Mouse (Mus musculus) naive thymus-derived CD4-positive, alpha-beta T cell, adult 2 months (primary cell): Measurements from ENCODE around the gene Efemp1.

Experiments
- DNase-seq: peaks from one replicate; pipeline ENCODE4 v3.0.0-alpha.2; 2011; ENCODE audit warnings: low read depth

Efemp1 gene

GRCm38 (mm10) chr11:28853102-28853800, at the start of gene Efemp1:
Gene Efemp1, plus strand, starts transcription at chr11:28853204.
- DNase-seq, result no peak

GRCm38 (mm10) chr11:28808685-28809084, 44.3 kb upstream of the Efemp1 start:
- DNase-seq, result no peak

DNA sequence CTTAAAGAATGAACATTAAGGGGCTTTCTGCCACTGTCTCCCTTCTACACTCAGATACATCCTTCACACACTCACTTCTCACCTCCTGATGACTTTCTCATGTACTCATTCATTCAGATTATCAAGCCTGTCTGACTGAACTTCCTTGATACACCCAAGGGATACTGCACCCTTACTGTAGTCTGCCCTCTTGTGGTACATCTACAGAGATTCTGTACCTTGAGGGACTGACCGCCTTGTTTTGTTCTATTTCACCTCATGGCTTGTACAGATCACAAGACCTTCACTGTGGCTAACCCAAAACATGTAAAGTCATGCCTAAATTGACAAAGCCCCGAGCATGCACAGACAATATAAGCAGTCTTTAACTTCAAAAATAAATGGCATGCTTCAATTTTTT, 41.1 kb upstream of the Efemp1 start:
- DNase-seq, result no peak

- DNase-seq, result no peak
Measured at GRCm38 (mm10) chr11:28812564-28812963, 40.4 kb upstream of the Efemp1 start.

GRCm38 (mm10) chr11:28817405-28817804, 35.6 kb upstream of the Efemp1 start:
- no peak for DNase-seq

DNA sequence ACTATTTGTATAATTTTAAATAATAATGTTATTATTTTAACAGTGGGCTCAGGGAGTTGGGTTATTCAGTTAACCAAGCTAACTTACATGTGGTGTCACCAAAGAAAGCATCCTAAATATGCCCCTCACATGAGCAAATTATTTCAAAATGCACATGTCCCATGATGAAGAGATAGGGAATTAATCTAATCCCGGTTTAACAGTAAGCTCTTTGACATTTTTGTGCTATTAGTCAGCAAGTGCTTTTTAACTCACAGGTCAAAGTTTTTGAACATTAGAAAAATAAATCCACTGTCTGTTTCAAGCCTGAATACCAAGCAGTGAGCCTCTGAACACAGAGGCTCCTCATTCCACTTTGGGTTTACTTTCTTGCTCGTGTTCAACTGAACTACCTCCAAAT, 26.1 kb upstream of the Efemp1 start:
- DNase-seq, result no peak

DNA sequence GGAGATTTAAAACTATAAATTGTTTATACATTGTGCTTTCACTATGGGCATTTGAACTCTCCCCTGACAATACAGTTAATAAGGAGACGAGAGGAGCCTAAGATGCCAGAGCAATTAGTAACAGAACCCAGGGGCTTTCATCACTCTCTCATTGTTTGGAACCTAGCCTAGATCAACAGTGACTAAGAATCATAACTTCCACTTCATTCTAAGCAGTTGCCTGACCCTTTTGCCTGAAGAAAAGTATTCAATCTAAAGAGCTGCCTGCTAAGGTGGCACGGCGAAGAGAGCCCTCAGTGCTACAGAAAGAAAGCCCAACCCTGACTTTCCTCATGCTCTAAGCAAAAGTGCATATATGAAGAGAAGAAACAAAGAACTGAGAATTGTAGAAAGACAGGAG, 19.2 kb upstream of the Efemp1 start:
- DNase-seq, result no peak

DNA sequence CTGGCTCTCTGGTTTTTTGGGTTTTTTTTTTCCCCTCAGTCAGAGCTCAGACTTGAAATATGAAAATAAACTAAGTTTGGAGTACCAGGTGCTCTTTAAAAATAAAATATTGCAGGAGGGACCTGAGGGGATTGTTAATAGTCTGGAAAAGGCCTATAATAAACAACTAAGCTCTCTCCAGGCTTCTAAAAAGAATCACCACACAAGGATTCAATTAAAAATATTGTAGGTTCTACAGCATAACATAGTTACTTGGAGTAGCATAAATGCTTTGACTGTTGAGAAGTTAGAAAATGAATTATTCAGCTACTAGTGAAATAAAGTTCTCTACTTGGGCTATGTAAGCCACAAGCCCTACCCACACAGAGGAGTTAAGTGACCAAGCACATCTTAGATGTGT, 17.9 kb upstream of the Efemp1 start:
- DNase-seq, result no peak

DNA sequence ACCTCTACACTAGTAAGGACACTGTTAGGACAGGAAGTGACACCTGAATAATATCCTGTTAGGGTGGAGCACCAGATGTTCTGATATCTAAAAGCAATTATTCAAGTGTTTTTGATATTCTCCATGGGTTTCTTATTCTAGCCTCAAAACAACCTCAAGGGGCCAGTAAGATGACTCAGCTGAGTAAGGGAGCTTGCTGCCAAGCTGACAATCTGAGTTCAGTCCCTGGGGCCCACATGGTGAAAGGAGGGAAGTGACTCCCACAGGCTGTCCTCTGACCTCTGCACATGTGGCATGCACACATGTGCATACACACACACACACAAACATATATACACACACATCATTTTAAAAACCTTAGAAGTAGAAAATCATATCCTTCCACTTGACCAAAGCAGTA, 3.2 kb upstream of the Efemp1 start:
- DNase-seq, result no peak

DNA sequence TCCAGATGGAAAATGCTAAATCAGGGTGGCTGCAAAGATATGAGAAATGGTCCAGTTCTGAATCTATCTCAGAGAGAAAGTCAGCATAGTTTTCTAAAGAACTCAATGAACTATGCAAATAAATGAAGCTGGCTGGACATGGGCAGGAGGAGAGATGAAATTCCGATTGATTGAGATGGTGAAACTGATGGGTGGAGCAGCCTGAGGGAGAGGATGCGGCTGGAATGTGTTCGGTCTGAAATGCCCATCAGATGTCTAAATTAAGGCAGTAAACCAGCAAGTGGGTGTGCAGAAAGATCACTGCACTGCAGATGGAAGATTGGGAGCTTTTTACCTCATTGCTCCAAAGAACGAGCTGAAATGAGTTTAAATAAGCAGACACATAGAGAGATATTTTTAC, 1.4 kb upstream of the Efemp1 start:
- DNase-seq, result no peak

- no peak for DNase-seq
Measured at GRCm38 (mm10) chr11:28852361-28852919, 564 bp upstream of the Efemp1 start.

GRCm38 (mm10) chr11:28859125-28859524, 6.1 kb downstream of the Efemp1 start:
- no peak for DNase-seq

- no peak for DNase-seq
Measured at GRCm38 (mm10) chr11:28869129-28869528, 16.1 kb downstream of the Efemp1 start.

DNA sequence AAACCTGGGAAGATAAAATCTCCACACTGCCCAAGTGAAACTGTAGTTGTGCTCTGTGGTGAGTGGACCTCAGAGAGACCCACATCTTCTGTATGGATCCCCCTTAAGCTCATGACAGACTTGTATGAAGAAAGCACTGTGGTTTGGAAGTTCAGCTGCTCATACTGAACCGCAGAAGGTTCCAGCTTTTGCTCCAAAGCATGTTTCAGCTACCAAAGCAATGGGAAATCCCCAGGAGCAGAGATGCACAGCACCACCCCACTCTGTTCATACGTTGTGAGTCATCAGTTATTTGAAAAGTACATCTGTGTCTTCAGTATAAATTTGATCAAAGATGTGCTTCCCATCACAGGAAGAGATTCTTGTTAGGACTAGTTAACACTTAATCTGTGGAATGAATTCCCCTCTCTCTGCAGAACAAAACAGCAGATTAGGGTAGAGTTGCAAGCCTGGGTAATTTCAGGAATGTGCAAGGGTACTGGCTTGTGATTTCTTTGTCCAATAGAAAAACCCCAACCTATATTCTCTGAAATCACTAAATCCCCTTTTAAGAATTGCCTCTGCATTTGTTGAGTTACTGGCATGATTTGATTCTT, 28.5 kb downstream of the Efemp1 start:
- no peak for DNase-seq

- DNase-seq, result no peak
Measured at GRCm38 (mm10) chr11:28883106-28883505, 30.1 kb downstream of the Efemp1 start.

- no peak for DNase-seq
Measured at GRCm38 (mm10) chr11:28889538-28889937, 36.5 kb downstream of the Efemp1 start.

DNA sequence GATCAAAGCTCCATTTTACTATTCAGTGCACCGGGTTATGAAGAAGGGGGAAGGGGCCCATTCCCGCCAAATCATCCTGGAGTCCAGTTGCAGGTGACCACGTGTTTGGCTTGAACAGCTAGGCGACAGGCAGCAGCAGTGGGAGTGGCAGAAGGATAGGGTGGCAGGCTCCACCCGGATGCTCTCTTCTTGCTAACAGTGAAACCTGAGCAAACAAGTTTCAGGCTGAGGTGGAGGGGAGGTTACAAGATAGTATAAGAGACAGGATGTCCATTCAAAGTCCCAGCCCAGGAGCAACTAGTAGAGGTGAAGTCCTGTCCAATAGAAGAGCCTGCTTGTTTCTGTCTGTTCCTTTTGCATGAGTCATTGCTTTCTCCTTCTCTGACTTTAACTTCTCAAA, 38.5 kb downstream of the Efemp1 start:
- no peak for DNase-seq

- DNase-seq, result no peak
Measured at GRCm38 (mm10) chr11:28899420-28899819, 46.4 kb downstream of the Efemp1 start.

DNA sequence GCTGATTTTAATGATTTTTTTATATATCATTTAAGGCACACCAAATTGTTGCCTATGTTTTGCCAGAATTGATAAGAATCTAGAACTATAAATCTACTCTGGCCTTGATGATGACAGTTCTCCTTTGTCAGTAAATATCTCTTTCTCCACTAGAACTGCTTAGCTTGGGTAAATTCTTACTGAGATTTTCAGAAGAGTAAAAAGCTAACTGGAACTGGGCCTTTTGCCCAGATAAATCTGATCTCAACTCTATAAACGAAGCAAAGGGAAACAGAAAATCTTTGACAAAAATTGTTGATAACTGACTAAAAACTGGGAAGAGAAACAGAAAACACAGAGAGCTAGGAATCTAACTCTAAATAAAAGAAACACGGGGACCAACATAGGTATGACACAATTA, 51.6 kb downstream of the Efemp1 start:
- no peak for DNase-seq

DNA sequence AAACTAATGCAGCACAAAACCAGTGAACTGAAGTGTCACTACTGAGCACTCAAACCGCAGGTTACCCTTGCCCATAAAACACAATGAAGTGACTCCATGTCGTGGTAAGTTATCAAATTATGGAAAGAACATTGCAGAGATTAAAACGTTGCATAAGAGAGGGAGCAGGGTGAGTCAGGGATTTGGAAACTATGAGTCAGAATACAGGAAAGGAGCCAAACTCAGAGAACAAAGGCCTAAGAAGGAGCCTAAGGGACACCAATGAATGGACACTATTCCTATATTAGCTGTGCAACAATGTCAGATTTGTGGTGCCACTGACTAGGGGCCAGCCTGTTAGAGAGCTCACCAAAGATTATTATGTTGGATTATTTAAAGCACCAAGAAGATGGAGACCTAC, 53.3 kb downstream of the Efemp1 start:
- DNase-seq, result no peak

DNA sequence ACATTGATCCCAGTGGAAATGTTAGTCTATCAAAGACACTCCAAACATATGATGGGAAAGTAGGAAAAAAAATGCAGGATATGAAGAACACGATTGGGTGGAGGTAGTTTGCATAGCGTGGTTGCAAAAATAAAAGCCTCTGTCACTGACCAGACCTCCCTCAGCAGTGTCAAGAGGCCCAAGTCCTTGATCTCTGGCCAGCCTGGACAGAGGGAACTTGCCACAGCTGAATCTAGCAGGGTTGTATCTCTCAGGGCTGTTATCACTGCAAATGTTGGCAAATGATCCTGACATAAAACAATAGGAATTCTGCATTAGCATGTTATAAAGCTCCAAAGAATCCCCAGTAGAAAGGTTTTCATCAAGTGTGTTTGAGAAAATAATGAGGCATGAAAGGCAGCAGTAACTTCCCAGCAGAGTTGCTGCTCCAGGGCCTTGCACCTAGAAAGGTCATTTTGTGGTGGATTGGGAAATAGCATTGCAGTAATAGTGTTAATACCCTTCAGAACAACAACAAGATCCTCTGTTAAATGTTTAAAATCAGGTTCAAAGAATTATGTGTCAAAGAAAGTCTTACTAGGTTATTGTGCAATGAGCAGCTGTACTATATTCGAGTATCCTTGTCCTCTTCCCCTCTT, 56.0 kb downstream of the Efemp1 start:
- DNase-seq, result no peak

GRCm38 (mm10) chr11:28912469-28913138, 59.6 kb downstream of the Efemp1 start:
- no peak for DNase-seq

- no peak for DNase-seq
Measured at GRCm38 (mm10) chr11:28934449-28934848, 81.4 kb downstream of the Efemp1 start.
